Comparison of ENCODE assay signal across 13 mouse cellular contexts in the genomic region with DNA sequence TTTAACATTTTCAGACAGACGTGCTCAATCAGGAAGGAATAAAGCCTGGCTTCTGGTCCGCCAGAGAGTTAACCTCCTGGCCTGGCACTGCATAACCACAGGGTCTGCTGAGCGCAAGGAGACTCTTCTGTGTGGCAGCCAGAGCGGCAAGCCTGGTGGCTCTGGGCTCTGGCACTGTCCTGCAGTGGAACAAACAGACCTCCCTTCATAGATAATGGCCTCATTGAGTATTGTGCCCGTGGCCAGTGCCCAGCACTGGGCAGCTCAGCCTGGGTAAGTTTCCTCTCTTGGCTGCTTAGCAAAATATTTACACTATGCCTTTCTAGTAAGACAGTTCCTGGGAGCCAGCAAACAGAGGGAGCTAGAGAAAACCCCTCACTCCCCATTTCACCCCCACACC. TPM values are rescaled to one million over a fixed set of nuclear protein-coding genes. Genes with fewer than 3 reads are reported as not detected.
DNase-seq lines count a peak whose midpoint lies in the region; ATAC-seq lines count a peak whose summit lies in the region.
"Had no signal": no experiment of that assay in that cellular context is flagged by ENCODE, and none has a peak within 500 bp of the region (broad histone marks: within the 10 kb centered on the region; RNA-seq: fewer than 3 reads in every experiment).

No protein-coding gene starts in this region.

- no peaks in the 10 kb centered on the region for H3K9me3 ChIP-seq in neural tube, embryonic 13.5 days
- H3K9me3 ChIP-seq in neural tube, embryonic 14.5 days (ENCODE audit: control insufficient read depth, low read length) = no peaks in the 10 kb centered on the region
- H3K9me3 ChIP-seq: liver, embryonic 15.5 days had no signal

- no peak overlapping the region for H3K4me3 ChIP-seq in neural tube, embryonic 13.5 days
- H3K4me3 ChIP-seq in neural tube, embryonic 14.5 days (ENCODE audit: low read depth, low read length) = no peak overlapping the region
- H3K4me3 ChIP-seq: liver, embryonic 15.5 days; myocyte had no signal

- H3K4me1 ChIP-seq in neural tube, embryonic 13.5 days (replicated peaks) = peaks cover 10% of the 10 kb centered on the region
- no peaks in the 10 kb centered on the region for H3K4me1 ChIP-seq in neural tube, embryonic 14.5 days (ENCODE audit: control insufficient read depth, insufficient read depth, low read length)
- H3K4me1 ChIP-seq: liver, embryonic 15.5 days had no signal

- peak; percentile 42 for DNase-seq in cerebellum, adult 9-10 months
- no peak for DNase-seq in cerebellum, adult 8-10 months
- DNase-seq in neural tube, embryonic 10.5 days (ENCODE audit: extremely low spot score, low spot score) = no peak
- DNase-seq in layer of hippocampus, adult 8-10 months (ENCODE audit: low spot score in 2 of 2) = peak; percentile 66 to 68
- no peak for DNase-seq in lung, postnatal 10 days

- H3K4me2 ChIP-seq in neural tube, embryonic 13.5 days = no peak overlapping the region
- no peak overlapping the region for H3K4me2 ChIP-seq in neural tube, embryonic 14.5 days (ENCODE audit: low read depth, low read length)
- H3K4me2 ChIP-seq: liver, embryonic 15.5 days had no signal

- no peaks in the 10 kb centered on the region for H3K36me3 ChIP-seq in neural tube, embryonic 13.5 days
- H3K36me3 ChIP-seq in neural tube, embryonic 14.5 days (ENCODE audit: control insufficient read depth, insufficient read depth, low read length) = no peaks in the 10 kb centered on the region
- H3K36me3 ChIP-seq: liver, embryonic 15.5 days had no signal

- H3K9ac ChIP-seq in neural tube, embryonic 13.5 days = no peak overlapping the region
- 0 out of 2 replicates have a peak overlapping the region, but pooled peaks have one; percentile 8 for H3K9ac ChIP-seq in neural tube, embryonic 14.5 days (replicated peaks; ENCODE audit: low read depth, low read length)
- H3K9ac ChIP-seq: liver, embryonic 15.5 days had no signal

- H3K27me3 ChIP-seq in neural tube, embryonic 13.5 days = no peaks in the 10 kb centered on the region
- no peaks in the 10 kb centered on the region for H3K27me3 ChIP-seq in neural tube, embryonic 14.5 days (ENCODE audit: control insufficient read depth, insufficient read depth, low read length)
- H3K27me3 ChIP-seq: liver, embryonic 15.5 days; Patski had no signal

- H3K27ac ChIP-seq in neural tube, embryonic 13.5 days (replicated peaks) = 0 out of 2 replicates have a peak overlapping the region, but pooled peaks have one; percentile 38
- H3K27ac ChIP-seq in neural tube, embryonic 14.5 days (ENCODE audit: low read depth, low read length) = no peak overlapping the region
- H3K27ac ChIP-seq: liver, embryonic 15.5 days had no signal

- WGBS in neural tube, embryonic 13.5 days = 59% methylated on average over 5 of the region's 5 CpGs
- WGBS in neural tube, embryonic 14.5 days = 56% methylated on average over 5 of the region's 5 CpGs

- 0 out of 2 replicates have a peak, but pooled peaks have one; percentile 52 for ATAC-seq in neural tube, embryonic 13.5 days (ENCODE audit: low read depth)
- peak; percentile 61; the same call in 1 of the 2 replicates for ATAC-seq in neural tube, embryonic 14.5 days (ENCODE audit: low read depth)
- no peak for ATAC-seq in erythroblast, adult 5-6 weeks (replicated peaks; ENCODE audit: low FRiP score, poor library complexity, severe bottlenecking)
- ATAC-seq: Patski had no signal

RNA-seq across cellular contexts. Expression of a gene that starts 9.3 kb away (rescaled TPM):
- not detected in 2 replicates for polyA plus RNA-seq in neural tube, embryonic 13.5 days (2015; fragmentation: Nextera tagmentation; extraction: Ambion mirVana)
- total RNA-seq in layer of hippocampus, adult 8-10 months (2022) = not detected
- polyA plus RNA-seq in neural tube, embryonic 14.5 days (2014; fragmentation: Nextera tagmentation; extraction: Ambion mirVana) = not detected in 2 replicates
- total RNA-seq in erythroblast, adult 5-6 weeks (2015; ENCODE audit: low replicate concordance) = not detected in 2 replicates
- total RNA-seq in erythroblast, adult 5-6 weeks (2017; ENCODE audit: low replicate concordance) = not detected in 2 replicates
- polyA plus RNA-seq: cerebellum, adult 2 months; intestine, embryonic 14.5 days; liver, embryonic 15.5 days; myocyte; Patski had no signal

Comparison
In these comparisons a context has a peak if more than half of its experiments do, and no peak if none do; other contexts are left out.
1. DNase-seq: peak in cerebellum, adult 9-10 months (single experiment) and layer of hippocampus, adult 8-10 months (2 of 2); none in cerebellum, adult 8-10 months (single experiment), neural tube, embryonic 10.5 days (single experiment) and lung, postnatal 10 days (single experiment).